Mouse (Mus musculus): ENCODE results near the gene Dyrk3.

DNA sequence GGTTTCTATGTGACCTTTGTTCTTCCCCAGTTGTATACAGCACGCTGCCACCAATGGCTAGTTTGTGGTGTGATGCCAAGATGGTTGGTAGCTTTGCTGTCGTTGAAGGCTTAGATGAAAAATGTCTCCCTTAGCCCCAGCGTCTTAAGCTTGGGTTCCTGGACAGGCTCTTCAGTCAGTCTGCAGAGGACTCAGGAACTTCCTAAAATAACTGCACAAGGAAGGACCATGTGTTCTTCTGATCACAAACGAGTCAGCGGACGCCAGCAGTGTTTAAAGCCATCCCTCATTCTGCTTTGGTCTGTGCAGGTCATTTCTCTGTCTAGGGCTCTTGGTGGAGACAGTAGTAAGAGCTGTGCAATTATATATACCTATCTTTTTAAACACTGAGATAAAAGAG, 35.7 kb upstream of the Dyrk3 start:
- TF ChIP-seq POLR2A (IDR thresholded peaks at IDR 0.05; ENCODE audit: borderline replicate concordance, extremely low read depth, insufficient read depth, insufficient read length, poor library complexity, severe bottlenecking) (no peak), CTCF (IDR thresholded peaks at IDR 0.05; ENCODE audit: borderline replicate concordance, extremely low read depth, insufficient read depth, insufficient read length) (no peak)
